Mouse (Mus musculus): ENCODE data around the gene Uts2r. TPM values are rescaled to one million over a fixed set of nuclear protein-coding genes. Genes with fewer than 3 reads are reported as not detected.

The Uts2r gene
- not detected for total RNA-seq (2023)

DNA sequence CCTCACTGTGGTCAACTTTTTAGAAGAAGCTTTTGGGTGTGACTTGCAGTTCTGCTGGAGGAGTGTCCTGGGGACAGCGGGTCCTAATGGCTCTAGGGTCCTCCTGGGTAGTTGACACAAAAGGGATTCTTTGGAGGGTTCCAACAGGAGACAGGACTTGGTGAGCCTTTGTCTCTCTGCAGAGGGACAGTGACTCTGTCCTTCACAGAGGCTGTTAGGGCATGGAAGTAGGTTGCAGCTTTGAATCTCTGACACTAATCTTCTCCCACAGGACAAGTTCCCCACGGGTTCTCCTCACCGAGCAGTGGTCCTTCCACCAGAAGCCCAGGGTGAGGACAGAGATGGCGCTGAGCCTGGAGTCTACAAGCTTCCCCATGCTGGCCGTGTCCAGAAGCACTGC, at the start of gene Uts2r:
Gene Uts2r (plus strand): TSS at position 301 of the 400 bp plus-strand sequence.

DNA sequence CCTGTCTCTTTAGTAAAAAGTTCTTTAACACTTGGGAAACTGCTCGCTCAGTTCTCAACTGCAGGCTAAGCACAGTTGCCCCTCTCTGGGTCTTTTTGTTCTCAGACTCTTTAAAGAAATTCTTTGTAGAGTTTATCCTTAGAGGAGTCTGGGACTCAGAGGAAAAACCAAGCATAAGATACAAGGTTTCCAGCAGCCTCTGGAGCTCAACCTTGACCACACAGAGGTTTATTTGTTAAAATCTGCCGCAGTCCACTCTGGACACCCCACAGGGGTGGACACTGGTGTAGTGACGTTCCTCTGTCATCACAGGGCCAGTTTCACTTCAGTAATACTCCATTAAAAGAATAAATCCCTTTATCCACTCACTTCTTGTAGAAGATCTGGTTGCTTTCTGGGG, 41.5 kb upstream of the Uts2r start, which contains the start of gene Tex19.2:
Gene Tex19.2 (minus strand): TSS at position 101 of the 400 bp plus-strand sequence.

DNA sequence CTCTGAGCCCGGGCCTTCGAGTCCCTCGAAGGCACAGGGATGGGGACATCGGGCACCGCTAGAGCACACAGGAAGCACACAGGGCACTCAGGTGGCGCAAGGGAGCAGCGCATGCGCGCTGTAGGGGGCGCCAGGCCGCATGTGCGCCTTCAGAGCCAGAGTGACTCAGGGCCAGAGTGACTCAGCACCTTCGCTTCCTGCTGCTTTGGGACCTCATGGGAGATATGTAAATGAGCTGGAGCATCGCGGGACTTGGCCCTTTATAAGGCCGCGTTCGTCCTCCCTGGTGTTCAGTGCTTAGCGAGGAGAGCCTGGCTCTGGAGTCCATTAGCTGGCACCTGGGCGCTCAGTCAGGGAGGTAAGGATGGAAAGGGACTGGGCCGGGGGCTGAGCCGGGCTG, 14.2 kb upstream of the Uts2r start, which contains the start of gene Tex19.1:
Gene Tex19.1 (plus strand): TSS at position 279 of the 400 bp plus-strand sequence.

DNA sequence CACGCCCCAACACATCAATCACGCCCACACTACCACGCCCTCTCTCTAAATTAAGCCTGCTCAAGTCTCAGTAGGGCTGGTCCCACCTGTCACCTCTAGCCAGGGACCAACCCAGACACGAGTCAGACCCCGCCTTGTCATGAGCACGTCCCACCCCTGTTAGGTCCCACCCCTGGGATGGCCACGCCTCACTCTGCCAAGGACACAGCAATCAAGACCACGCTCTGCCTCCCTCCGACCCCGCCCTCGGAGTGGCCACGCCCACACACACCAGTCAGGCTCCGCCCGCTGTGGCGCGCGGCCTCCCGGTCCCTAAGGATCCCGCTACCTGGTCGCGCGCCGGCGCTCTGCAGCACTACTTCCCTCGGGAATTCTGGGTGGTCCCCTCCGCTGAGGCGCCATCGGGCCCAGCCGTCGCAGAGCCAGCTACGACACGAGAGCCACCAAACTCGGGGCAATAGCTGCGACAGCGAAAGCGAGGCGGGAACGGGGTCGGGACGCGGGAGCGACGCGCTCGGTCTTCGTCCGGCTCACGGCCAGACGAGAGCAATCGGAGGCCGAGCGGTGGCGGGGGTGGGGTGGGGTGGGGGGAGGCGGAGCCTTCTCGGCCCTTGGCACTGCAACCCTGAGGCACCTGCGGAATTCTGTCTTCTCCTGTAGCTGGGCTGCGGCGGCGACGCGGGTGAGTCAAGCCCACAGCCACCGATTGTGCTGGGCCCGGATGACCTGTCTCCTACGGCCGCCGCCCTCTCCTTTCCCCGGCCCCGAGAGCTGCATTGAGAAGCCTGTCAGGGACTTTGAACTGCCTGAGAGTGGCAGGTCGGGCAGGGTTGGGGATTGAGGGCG, 44.3 kb downstream of the Uts2r start, which contains the start of the genes Hexdc and Ogfod3:
Gene Hexdc (plus strand): TSS at position 273 of the 846 bp plus-strand sequence.
Gene Ogfod3 (minus strand): TSS at position 551 of the 846 bp plus-strand sequence.

Other genes starting within 250 kb of the Uts2r start
- 0.49 TPM for gene Ccdc57, start 227.4 kb upstream of the Uts2r start, total RNA-seq (2023)
- gene Slc16a3, start 211.8 kb upstream of the Uts2r start, total RNA-seq (2023) = 2.2 TPM
- 142 TPM for gene Csnk1d, start 168.9 kb upstream of the Uts2r start, total RNA-seq (2023)
- 230 TPM for gene Cd7, start 120.9 kb upstream of the Uts2r start, total RNA-seq (2023)
- not detected for gene Sectm1b, start 96.7 kb upstream of the Uts2r start, total RNA-seq (2023)
- not detected for gene Sectm1a, start 79.1 kb upstream of the Uts2r start, total RNA-seq (2023)
- gene Tex19.2, start 41.6 kb upstream of the Uts2r start, total RNA-seq (2023) = not detected
- gene Tex19.1, start 14.1 kb upstream of the Uts2r start, total RNA-seq (2023) = not detected
- 7.3 TPM for gene Hexdc, start 44.2 kb downstream of the Uts2r start, total RNA-seq (2023)
- 5.7 TPM for gene Ogfod3, start 44.4 kb downstream of the Uts2r start, total RNA-seq (2023)
- gene Cybc1, start 69.1 kb downstream of the Uts2r start, total RNA-seq (2023) = 51.3 TPM
- 39.4 TPM for gene Narf, start 77.0 kb downstream of the Uts2r start, total RNA-seq (2023)
- gene Foxk2, start 99.7 kb downstream of the Uts2r start, total RNA-seq (2023) = 30.5 TPM
- gene Wdr45b, start 194.2 kb downstream of the Uts2r start, total RNA-seq (2023) = 61.4 TPM
- gene Rab40b, start 228.0 kb downstream of the Uts2r start, total RNA-seq (2023) = not detected

Data from CD8-positive naive resting alpha-beta T cell, adult 57 days (primary cell).